Mouse (Mus musculus): ENCODE measurements around the gene Psap.

DNA sequence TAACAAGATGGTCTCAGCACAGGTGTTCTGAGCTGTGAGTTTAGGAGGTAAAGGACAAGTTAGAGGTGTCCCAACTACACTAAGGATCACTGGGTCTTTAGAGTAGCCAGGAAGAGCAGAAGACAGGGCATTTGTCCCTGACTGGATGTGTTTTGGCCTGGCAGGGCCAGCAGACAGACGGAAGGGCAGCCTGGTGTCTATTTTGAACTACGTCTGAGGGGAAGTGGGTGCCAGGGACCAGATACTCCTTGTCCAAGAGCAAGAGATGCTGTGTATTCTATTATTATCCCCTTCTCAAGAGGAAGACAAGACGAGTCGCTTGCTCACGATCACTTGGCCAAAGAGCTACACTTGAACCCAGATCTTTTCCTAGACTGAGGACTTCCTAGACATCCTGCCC is 36.2 kb downstream of the Psap start:
- TF ChIP-seq CTCF (IDR thresholded peaks at IDR 0.05; ENCODE audit: low read depth): no peak
- no peak for TF ChIP-seq EP300 (IDR thresholded peaks at IDR 0.05; ENCODE audit: low read depth)

Data from liver, embryonic 14.5 days (tissue).